ENCODE assay signal across 8 mouse cellular contexts in genomic region chr9:62345081-62345481, GRCm38 (mm10). TPM values are rescaled to one million over a fixed set of nuclear protein-coding genes. Genes with fewer than 3 reads are reported as not detected.
DNase-seq lines count a peak whose midpoint lies in the region; ATAC-seq and TF ChIP-seq lines count a peak whose summit lies in the region.

No protein-coding gene starts in this region.

- H3K4me1 ChIP-seq in lung, postnatal 0 days (ENCODE audit: insufficient read depth, low read depth, low read length): peaks cover 20% of the 10 kb centered on the region; the same call in 1 of the 2 replicates
- peaks cover 49% of the 10 kb centered on the region for H3K4me1 ChIP-seq in embryonic facial prominence, embryonic 13.5 days
- H3K4me1 ChIP-seq in hindbrain, embryonic 14.5 days (replicated peaks; ENCODE audit: control insufficient read depth, insufficient read depth, low read length): peaks cover 42% of the 10 kb centered on the region
- peaks cover 66% of the 10 kb centered on the region for H3K4me1 ChIP-seq in liver, embryonic 12.5 days

- DNase-seq in lung, postnatal 0 days (ENCODE audit: low spot score): no peak
- no peak for DNase-seq in lung, postnatal 25 days (ENCODE audit: low spot score)
- no peak for DNase-seq in hindbrain, embryonic 14.5 days (ENCODE audit: low spot score)
- DNase-seq in yolk sac, embryonic 10.5 days (ENCODE audit: low spot score): peak; percentile 60
- no peak for DNase-seq in gastrocnemius, postnatal 36 days
- DNase-seq in right cerebral cortex, postnatal 14 days: no peak

- peak overlapping the region; percentile 98 for H3K9ac ChIP-seq in lung, postnatal 0 days (replicated peaks; ENCODE audit: low read depth)
- peak overlapping the region; percentile 95 for H3K9ac ChIP-seq in embryonic facial prominence, embryonic 13.5 days
- peak overlapping the region; percentile 97 for H3K9ac ChIP-seq in hindbrain, embryonic 14.5 days
- peak overlapping the region; percentile 88 for H3K9ac ChIP-seq in liver, embryonic 12.5 days

- H3K27ac ChIP-seq in lung, postnatal 0 days (ENCODE audit: low read length): peak overlapping the region; percentile 100
- peak overlapping the region; percentile 99 for H3K27ac ChIP-seq in embryonic facial prominence, embryonic 13.5 days
- H3K27ac ChIP-seq in hindbrain, embryonic 14.5 days: peak overlapping the region; percentile 99
- H3K27ac ChIP-seq in liver, embryonic 12.5 days: peak overlapping the region; percentile 94

- H3K4me3 ChIP-seq in lung, postnatal 0 days (ENCODE audit: low read depth, low read length): peak overlapping the region; percentile 90
- peak overlapping the region; percentile 88 for H3K4me3 ChIP-seq in embryonic facial prominence, embryonic 13.5 days
- H3K4me3 ChIP-seq in hindbrain, embryonic 14.5 days (replicated peaks; ENCODE audit: low read length): peak overlapping the region; percentile 81
- H3K4me3 ChIP-seq in liver, embryonic 12.5 days: peak overlapping the region; percentile 87

- no peaks in the 10 kb centered on the region for H3K36me3 ChIP-seq in lung, postnatal 0 days (ENCODE audit: insufficient read depth, low read length)
- no peaks in the 10 kb centered on the region for H3K36me3 ChIP-seq in embryonic facial prominence, embryonic 13.5 days
- no peaks in the 10 kb centered on the region for H3K36me3 ChIP-seq in hindbrain, embryonic 14.5 days (replicated peaks; ENCODE audit: control insufficient read depth, insufficient read depth)
- H3K36me3 ChIP-seq in liver, embryonic 12.5 days: peaks cover 19% of the 10 kb centered on the region

- WGBS in lung, postnatal 0 days: 16% methylated on average over 11 of the region's 11 CpGs
- 7% methylated on average over 11 of the region's 11 CpGs for WGBS in embryonic facial prominence, embryonic 13.5 days
- WGBS in hindbrain, embryonic 14.5 days: 5% methylated on average over 11 of the region's 11 CpGs
- WGBS in liver, embryonic 12.5 days (ENCODE audit: insufficient replicate concordance): 32% methylated on average over 11 of the region's 11 CpGs

- ATAC-seq in lung, postnatal 0 days: no peak
- ATAC-seq in embryonic facial prominence, embryonic 13.5 days (ENCODE audit: insufficient number of reproducible peaks, insufficient read depth, low FRiP score, low TSS enrichment, low read depth): no peak
- ATAC-seq in hindbrain, embryonic 14.5 days (ENCODE audit: low FRiP score): no peak
- ATAC-seq in liver, embryonic 12.5 days: no peak

- intact Hi-C loops in gastrocnemius, postnatal 36 days (cut with DNase I): no loop called here

- H3K27me3 ChIP-seq in lung, postnatal 0 days (replicated peaks; ENCODE audit: insufficient read depth, low read length): no peaks in the 10 kb centered on the region
- H3K27me3 ChIP-seq in embryonic facial prominence, embryonic 13.5 days: no peaks in the 10 kb centered on the region
- no peaks in the 10 kb centered on the region for H3K27me3 ChIP-seq in hindbrain, embryonic 14.5 days (ENCODE audit: control insufficient read depth, insufficient read depth, low read length)
- no peaks in the 10 kb centered on the region; the same call in 1 of the 2 replicates for H3K27me3 ChIP-seq in liver, embryonic 12.5 days (replicated peaks)

- H3K9me3 ChIP-seq in lung, postnatal 0 days (ENCODE audit: low read length): no peaks in the 10 kb centered on the region
- H3K9me3 ChIP-seq in embryonic facial prominence, embryonic 13.5 days: no peaks in the 10 kb centered on the region
- H3K9me3 ChIP-seq in hindbrain, embryonic 14.5 days (ENCODE audit: control insufficient read depth, low read length): no peaks in the 10 kb centered on the region
- no peaks in the 10 kb centered on the region for H3K9me3 ChIP-seq in liver, embryonic 12.5 days (replicated peaks)

- no peak for TF ChIP-seq CTCF in lung, postnatal 0 days (IDR thresholded peaks at IDR 0.05)

- peak overlapping the region; percentile 80 for H3K4me2 ChIP-seq in lung, postnatal 0 days (replicated peaks; ENCODE audit: low read depth, low read length)
- peak overlapping the region; percentile 71 for H3K4me2 ChIP-seq in embryonic facial prominence, embryonic 13.5 days
- peak overlapping the region; percentile 76 for H3K4me2 ChIP-seq in hindbrain, embryonic 14.5 days (replicated peaks)
- peak overlapping the region; percentile 90 for H3K4me2 ChIP-seq in liver, embryonic 12.5 days

- no peak for TF ChIP-seq EP300 in lung, postnatal 0 days (IDR thresholded peaks at IDR 0.05)

RNA-seq across cellular contexts. Expression of gene Anp32a, which starts 4.0 kb away (rescaled TPM):
- polyA plus RNA-seq in lung, postnatal 0 days (2015; fragmentation: Nextera tagmentation; extraction: Ambion mirVana): 101 and 141 TPM in 2 replicates
- 237 and 292 TPM in 2 replicates for polyA plus RNA-seq in embryonic facial prominence, embryonic 13.5 days (2015; fragmentation: Nextera tagmentation; extraction: Ambion mirVana)
- 73.0 and 85.4 TPM in 2 replicates for polyA plus RNA-seq in hindbrain, embryonic 14.5 days (2014; fragmentation: Nextera tagmentation; extraction: Ambion mirVana)
- 112 and 122 TPM in 2 replicates for polyA plus RNA-seq in liver, embryonic 12.5 days (2016; fragmentation: Nextera tagmentation; extraction: Ambion mirVana)
- total RNA-seq in gastrocnemius, postnatal 36 days (2021): 10 to 100 TPM; 60.8 to 62.9 TPM
